Mouse (Mus musculus) hindbrain, embryonic 11.5 days (tissue): Measurements from ENCODE around the gene Phka2. TPM values are rescaled to one million over a fixed set of nuclear protein-coding genes. Genes with fewer than 3 reads are reported as not detected.

Experiments
- ATAC-seq: fragments of 200-750 bp; cut with Nextera tagmentation; 2 replicates; pipeline ENCODE4 v1.8.0; 2017; ENCODE audit warnings: mild to moderate bottlenecking, moderate TSS enrichment, moderate library complexity; ENCODE audit not compliant: low FRiP score
- DNase-seq: peaks from one replicate; pipeline ENCODE4 v3.0.0-alpha.2; 2015; ENCODE audit warnings: low spot score
- H3K27ac ChIP-seq: fragments of 300-500 bp; sonication (generic); 2 replicates; pipeline ENCODE4 v1.5.1; 2014; ENCODE audit warnings: mild to moderate bottlenecking, low read depth, low read length
- H3K27me3 ChIP-seq: fragments of 300-500 bp; sonication (generic); 2 replicates; pipeline ENCODE4 v1.6.1; 2014; ENCODE audit warnings: mild to moderate bottlenecking, low read length, moderate library complexity, mixed read lengths; ENCODE audit not compliant: control insufficient read depth, insufficient read depth
- H3K36me3 ChIP-seq: fragments of 300-500 bp; sonication (generic); 2 replicates; pipeline ENCODE4 v1.6.1; 2014; ENCODE audit warnings: mild to moderate bottlenecking, low read length, moderate library complexity, mixed read lengths; ENCODE audit not compliant: control insufficient read depth, insufficient read depth
- H3K4me1 ChIP-seq: fragments of 300-500 bp; sonication (generic); replicated peaks from 2 replicates; pipeline ENCODE4 v1.6.1; 2014; ENCODE audit warnings: low read length, mixed read lengths; ENCODE audit not compliant: control insufficient read depth, insufficient read depth
- H3K4me2 ChIP-seq: fragments of 300-500 bp; sonication (generic); replicated peaks from 2 replicates; pipeline ENCODE4 v1.6.1; 2014; ENCODE audit warnings: mild to moderate bottlenecking, low read depth, low read length
- H3K4me3 ChIP-seq: fragments of 300-500 bp; sonication (generic); 2 replicates; pipeline ENCODE4 v1.5.1; 2014; ENCODE audit warnings: low read depth, low read length
- H3K9ac ChIP-seq: fragments of 300-500 bp; sonication (generic); 2 replicates; pipeline ENCODE4 v1.6.1; 2014; ENCODE audit warnings: low read depth, low read length
- H3K9me3 ChIP-seq: fragments of 300-500 bp; sonication (generic); 2 replicates; pipeline ENCODE4 v1.6.1; 2016; ENCODE audit warnings: low read length; ENCODE audit not compliant: control insufficient read depth
- WGBS: fragments of 180-500 bp; shearing (Covaris S2); extraction: QIAGEN DNeasy Blood & Tissue Kit; methylation state at CpG from one replicate; pipeline ENCODE4 v1.1.7; 2014; 5-methylcytosine and 5-hydroxymethylcytosine counted together
- polyA plus RNA-seq: library from polyadenylated mRNA; unstranded; fragments of >200 nt; fragmentation: Nextera tagmentation; extraction: Ambion mirVana; gene quantifications from 2 replicates; pipeline ENCODE4 v1.2.1, GENCODE M21; 2014

Phka2 gene
- polyA plus RNA-seq, 1 experiment from 2014 or later: 19.3 TPM

- Histone ChIP-seq H3K27ac (no peak overlapping the region), H3K27me3 (0 out of 2 replicates have a peak, but pooled peaks cover 6% of the 10 kb centered on the region), H3K9me3 (no peaks in the 10 kb centered on the region), H3K4me3 (no peak overlapping the region), H3K9ac (no peak overlapping the region), H3K4me2 (no peak overlapping the region), H3K36me3 (no peaks in the 10 kb centered on the region), H3K4me1 (no peaks in the 10 kb centered on the region)
- ATAC-seq (no peak), DNase-seq (no peak)
- 67% methylated on average over 6 of the region's 6 CpGs for WGBS
These were observed 102.1 kb downstream of the Phka2 start for GRCm38 (mm10) chrX:160603981-160604541.

- DNase-seq (peak; percentile 49), ATAC-seq (no peak)
- Histone ChIP-seq H3K4me1 (no peaks in the 10 kb centered on the region), H3K4me3 (no peak overlapping the region), H3K27ac (no peak overlapping the region), H3K27me3 (no peaks in the 10 kb centered on the region), H3K36me3 (no peaks in the 10 kb centered on the region), H3K4me2 (no peak overlapping the region), H3K9me3 (no peaks in the 10 kb centered on the region), H3K9ac (no peak overlapping the region)
- WGBS: 46% methylated on average over 3 of the region's 3 CpGs
These were observed 107.9 kb downstream of the Phka2 start for GRCm38 (mm10) chrX:160609849-160610248.

GRCm38 (mm10) chrX:160610482-160610881 lies 108.5 kb downstream of the Phka2 start:
- no peak overlapping the region for H3K9ac ChIP-seq
- no peaks in the 10 kb centered on the region for H3K36me3 ChIP-seq
- H3K27me3 ChIP-seq: no peaks in the 10 kb centered on the region
- DNase-seq (no peak), ATAC-seq (peak; percentile 57)
- whole genome bisulfite sequencing: 69% methylated on average over 2 of the region's 2 CpGs
- H3K4me1 ChIP-seq: no peaks in the 10 kb centered on the region
- H3K27ac ChIP-seq: no peak overlapping the region
- H3K4me2 ChIP-seq: no peak overlapping the region
- no peak overlapping the region for H3K4me3 ChIP-seq
- H3K9me3 ChIP-seq: no peaks in the 10 kb centered on the region

- Histone ChIP-seq H3K4me1 (no peaks in the 10 kb centered on the region), H3K27me3 (no peaks in the 10 kb centered on the region), H3K27ac (no peak overlapping the region), H3K4me3 (no peak overlapping the region), H3K9me3 (no peaks in the 10 kb centered on the region), H3K9ac (no peak overlapping the region), H3K36me3 (no peaks in the 10 kb centered on the region), H3K4me2 (no peak overlapping the region)
- WGBS: 36% methylated on average over 4 of the region's 4 CpGs
- peak; percentile 17 for DNase-seq
- peak; percentile 82 for ATAC-seq
These were observed 109.1 kb downstream of the Phka2 start for GRCm38 (mm10) chrX:160610882-160611644.

Other genes starting within 250 kb of the Phka2 start
- gene Adgrg2, start 111.5 kb upstream of the Phka2 start, polyA plus RNA-seq: 0.70 and 0.76 TPM in 2 replicates
- 0.10 TPM in 1 of 2 replicates, not detected in the other for gene Ppef1, start 233.6 kb downstream of the Phka2 start, polyA plus RNA-seq